11 mouse cellular contexts compared by ENCODE assay signal in the genomic region with DNA sequence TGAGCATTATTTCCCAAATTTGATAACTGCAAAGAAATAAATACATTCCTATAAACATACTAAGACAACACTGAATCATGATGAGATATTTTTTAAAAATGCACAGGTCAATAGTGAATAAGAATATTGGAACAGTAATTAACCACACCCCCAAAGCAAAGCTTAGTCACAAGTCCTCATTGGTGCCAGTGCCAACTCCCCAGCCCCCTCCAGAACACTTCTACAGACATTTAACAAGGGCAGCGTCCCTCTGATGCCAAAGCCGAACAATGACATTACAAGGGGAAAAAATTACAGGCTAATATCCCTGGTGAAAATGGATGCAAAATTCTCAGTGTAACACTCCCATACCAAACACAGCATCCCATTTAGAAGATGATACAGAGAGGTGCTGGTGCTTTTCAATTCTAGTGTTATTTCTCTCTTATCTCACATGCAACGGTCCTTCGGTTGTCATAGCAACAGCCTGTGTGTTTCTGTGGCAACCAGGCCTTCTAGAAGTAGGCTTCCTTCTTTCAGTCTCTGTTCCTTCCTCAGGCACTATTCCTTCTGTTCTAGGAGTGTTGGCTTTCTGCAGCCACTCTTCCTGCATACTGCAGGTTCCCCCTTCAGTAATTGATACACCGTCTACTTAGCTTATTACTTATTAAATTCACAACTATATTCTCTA. TPM values are rescaled to one million over a fixed set of nuclear protein-coding genes. Genes with fewer than 3 reads are reported as not detected.
DNase-seq lines count a peak whose midpoint lies in the region; ATAC-seq and TF ChIP-seq lines count a peak whose summit lies in the region.
"Had no signal": no experiment of that assay in that cellular context is flagged by ENCODE, and none has a peak within 500 bp of the region (broad histone marks: within the 10 kb centered on the region; RNA-seq: fewer than 3 reads in every experiment).

No protein-coding gene starts in this region.

- H3K4me1 ChIP-seq in forebrain, embryonic 13.5 days = peaks cover 6% of the 10 kb centered on the region; the same call in 1 of the 2 replicates
- peaks cover 3% of the 10 kb centered on the region; the same call in 1 of the 2 replicates for H3K4me1 ChIP-seq in neural tube, embryonic 15.5 days
- H3K4me1 ChIP-seq in liver, embryonic 11.5 days (replicated peaks; ENCODE audit: control insufficient read depth, insufficient read depth, low read length) = no peaks in the 10 kb centered on the region
- H3K4me1 ChIP-seq: lung, embryonic 15.5 days had no signal

- no peaks in the 10 kb centered on the region for H3K9me3 ChIP-seq in forebrain, embryonic 13.5 days (replicated peaks)
- no peaks in the 10 kb centered on the region for H3K9me3 ChIP-seq in neural tube, embryonic 15.5 days (replicated peaks)
- no peaks in the 10 kb centered on the region for H3K9me3 ChIP-seq in liver, embryonic 11.5 days (ENCODE audit: control insufficient read depth, low read length)
- H3K9me3 ChIP-seq: lung, embryonic 15.5 days had no signal

- ATAC-seq in forebrain, embryonic 13.5 days = peak; percentile 94
- peak; percentile 94 for ATAC-seq in neural tube, embryonic 15.5 days (ENCODE audit: low FRiP score)
- no peak for ATAC-seq in liver, embryonic 11.5 days (replicated peaks; ENCODE audit: low FRiP score)

- H3K27me3 ChIP-seq in forebrain, embryonic 13.5 days = no peaks in the 10 kb centered on the region
- H3K27me3 ChIP-seq in neural tube, embryonic 15.5 days (replicated peaks) = no peaks in the 10 kb centered on the region
- no peaks in the 10 kb centered on the region for H3K27me3 ChIP-seq in liver, embryonic 11.5 days (replicated peaks; ENCODE audit: control insufficient read depth, insufficient read depth, low read length)
- H3K27me3 ChIP-seq: lung, embryonic 15.5 days had no signal

- peak overlapping the region; percentile 13; the same call in 1 of the 2 replicates for H3K4me3 ChIP-seq in forebrain, embryonic 13.5 days
- H3K4me3 ChIP-seq in neural tube, embryonic 15.5 days (replicated peaks) = no peak overlapping the region
- H3K4me3 ChIP-seq in liver, embryonic 11.5 days (ENCODE audit: low read depth, low read length) = no peak overlapping the region
- H3K4me3 ChIP-seq: lung, embryonic 15.5 days had no signal

- H3K4me2 ChIP-seq in forebrain, embryonic 13.5 days = peak overlapping the region; percentile 51
- peak overlapping the region; percentile 35 for H3K4me2 ChIP-seq in neural tube, embryonic 15.5 days
- H3K4me2 ChIP-seq in liver, embryonic 11.5 days = no peak overlapping the region
- H3K4me2 ChIP-seq: lung, embryonic 15.5 days had no signal

- DNase-seq in brain, embryonic 14.5 days (ENCODE audit: low read depth) = peak; percentile 97
- peak; percentile 54 to 77 for DNase-seq in layer of hippocampus, postnatal 14 days (ENCODE audit: low spot score in 2 of 2)
- no peak for DNase-seq in spleen, postnatal 14 days (ENCODE audit: low spot score in 2 of 2)
- DNase-seq in liver, embryonic 11.5 days (ENCODE audit: low spot score) = no peak
- no peak for DNase-seq in kidney, postnatal 36 days
- DNase-seq in ovary, postnatal 36 days (ENCODE audit: low spot score) = no peak
- DNase-seq: adrenal gland, adult 8-10 months; thymus, adult 18-20 months had no signal

- no peak for TF ChIP-seq POLR2A in brain, embryonic 14.5 days (IDR thresholded peaks at IDR 0.05; ENCODE audit: borderline replicate concordance, extremely low read depth, insufficient read depth, insufficient read length, poor library complexity, severe bottlenecking)

- no peak for TF ChIP-seq CTCF in brain, embryonic 14.5 days (IDR thresholded peaks at IDR 0.05; ENCODE audit: borderline replicate concordance, extremely low read depth, insufficient read depth, insufficient read length)

- no peaks in the 10 kb centered on the region for H3K36me3 ChIP-seq in forebrain, embryonic 13.5 days (ENCODE audit: poor library complexity, severe bottlenecking)
- H3K36me3 ChIP-seq in neural tube, embryonic 15.5 days = no peaks in the 10 kb centered on the region
- H3K36me3 ChIP-seq in liver, embryonic 11.5 days (ENCODE audit: control insufficient read depth, insufficient read depth, low read length) = no peaks in the 10 kb centered on the region
- H3K36me3 ChIP-seq: lung, embryonic 15.5 days had no signal

- H3K27ac ChIP-seq in forebrain, embryonic 13.5 days = peak overlapping the region; percentile 84
- H3K27ac ChIP-seq in neural tube, embryonic 15.5 days (replicated peaks) = peak overlapping the region; percentile 81
- H3K27ac ChIP-seq in liver, embryonic 11.5 days (ENCODE audit: low read depth, low read length) = no peak overlapping the region
- H3K27ac ChIP-seq: lung, embryonic 15.5 days had no signal

- H3K9ac ChIP-seq in forebrain, embryonic 13.5 days = no peak overlapping the region
- no peak overlapping the region for H3K9ac ChIP-seq in neural tube, embryonic 15.5 days (replicated peaks)
- no peak overlapping the region for H3K9ac ChIP-seq in liver, embryonic 11.5 days (ENCODE audit: low read depth, low read length)
- H3K9ac ChIP-seq: lung, embryonic 15.5 days had no signal

- WGBS in forebrain, embryonic 13.5 days = 35% methylated on average over 5 of the region's 5 CpGs
- 33% methylated on average over 5 of the region's 5 CpGs for WGBS in neural tube, embryonic 15.5 days
- WGBS in liver, embryonic 11.5 days = 59% methylated on average over 5 of the region's 5 CpGs

RNA-seq across cellular contexts. Expression of gene Ahi1, which starts 7.9 kb away (rescaled TPM):
- 136 and 152 TPM in 2 replicates for polyA plus RNA-seq in brain, embryonic 14.5 days (2012; rRNA removed)
- polyA plus RNA-seq in forebrain, embryonic 13.5 days (2015; fragmentation: Nextera tagmentation; extraction: Ambion mirVana) = 38.0 and 41.5 TPM in 2 replicates
- 100 to 1,000 TPM; 189 to 221 TPM for total RNA-seq in layer of hippocampus, postnatal 14 days (2021)
- polyA plus RNA-seq in neural tube, embryonic 15.5 days (2015; fragmentation: Nextera tagmentation; extraction: Ambion mirVana) = 98.5 and 115 TPM in 2 replicates
- 6.9 and 7.4 TPM in 2 replicates for polyA plus RNA-seq in liver, embryonic 11.5 days (2014; fragmentation: Nextera tagmentation; extraction: Ambion mirVana)

Comparison
In these comparisons a context has a peak if more than half of its experiments do, and no peak if none do; other contexts are left out.
1. DNase-seq: peak in brain, embryonic 14.5 days (single experiment) and layer of hippocampus, postnatal 14 days (2 of 2); none in spleen, postnatal 14 days (0 of 2), liver, embryonic 11.5 days (single experiment), kidney, postnatal 36 days (0 of 2) and ovary, postnatal 36 days (single experiment).